Mouse (Mus musculus): ENCODE results near the gene Gramd1c.

Gramd1c gene

DNA sequence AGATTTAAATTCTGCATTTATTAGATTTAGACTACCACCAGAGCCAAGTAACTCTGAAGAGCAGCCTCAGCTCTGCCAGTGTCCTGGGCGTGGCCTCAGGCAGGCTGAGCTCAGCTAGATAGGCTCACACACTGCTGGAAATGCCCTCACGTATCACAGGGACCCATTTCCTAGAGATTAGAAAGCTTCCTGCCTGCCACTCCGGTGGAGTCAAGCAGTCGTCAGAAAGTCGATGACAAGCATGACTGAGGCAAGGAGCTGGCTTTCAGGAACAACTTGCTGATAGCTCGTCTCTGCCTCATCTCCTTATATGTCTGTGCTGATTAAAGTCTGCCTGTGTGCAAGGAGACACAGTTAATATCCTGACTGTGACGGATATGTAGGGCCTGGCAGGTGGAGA lies 44.8 kb downstream of the Gramd1c start:
- no peak for DNase-seq

DNA sequence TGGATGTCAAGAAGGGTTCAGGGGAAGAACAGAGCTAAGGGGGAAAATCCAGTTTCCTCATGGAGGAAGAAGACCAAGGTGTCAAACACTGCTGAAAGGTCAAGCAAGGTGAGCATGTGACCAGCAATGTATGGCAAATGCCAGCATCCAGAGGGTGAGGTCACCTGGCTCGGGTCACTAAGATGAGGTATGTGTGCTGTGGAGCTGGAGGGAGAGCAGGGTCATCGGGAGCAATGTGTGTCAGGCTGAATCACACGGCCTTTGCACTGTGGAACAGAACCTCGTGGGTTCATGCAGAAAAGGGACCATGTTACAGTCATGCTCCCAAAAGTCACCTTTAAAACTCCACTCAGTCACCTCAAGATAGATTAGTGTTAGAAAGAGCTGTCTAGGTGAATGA lies 45.4 kb downstream of the Gramd1c start:
- no peak for DNase-seq

DNA sequence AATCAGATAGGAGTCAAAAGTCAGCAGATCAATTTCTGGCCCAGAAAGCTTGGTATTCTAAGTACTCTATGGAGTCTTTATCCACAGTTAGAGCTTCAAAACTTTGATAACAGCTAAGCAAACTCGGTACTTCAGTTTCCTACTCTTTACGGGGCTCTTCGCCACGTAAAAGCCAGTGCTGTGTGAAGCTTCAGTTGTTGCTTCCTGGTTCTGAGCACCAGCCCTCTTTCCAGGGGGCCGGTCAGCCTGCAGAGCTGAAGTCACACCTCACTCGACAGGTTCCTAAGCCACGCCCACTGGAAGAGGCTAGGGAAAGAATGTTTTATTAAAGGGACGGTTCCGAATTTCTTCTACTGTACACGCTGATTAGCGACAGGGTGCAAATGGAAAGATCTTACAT lies 47.0 kb downstream of the Gramd1c start:
- no peak for DNase-seq

DNA sequence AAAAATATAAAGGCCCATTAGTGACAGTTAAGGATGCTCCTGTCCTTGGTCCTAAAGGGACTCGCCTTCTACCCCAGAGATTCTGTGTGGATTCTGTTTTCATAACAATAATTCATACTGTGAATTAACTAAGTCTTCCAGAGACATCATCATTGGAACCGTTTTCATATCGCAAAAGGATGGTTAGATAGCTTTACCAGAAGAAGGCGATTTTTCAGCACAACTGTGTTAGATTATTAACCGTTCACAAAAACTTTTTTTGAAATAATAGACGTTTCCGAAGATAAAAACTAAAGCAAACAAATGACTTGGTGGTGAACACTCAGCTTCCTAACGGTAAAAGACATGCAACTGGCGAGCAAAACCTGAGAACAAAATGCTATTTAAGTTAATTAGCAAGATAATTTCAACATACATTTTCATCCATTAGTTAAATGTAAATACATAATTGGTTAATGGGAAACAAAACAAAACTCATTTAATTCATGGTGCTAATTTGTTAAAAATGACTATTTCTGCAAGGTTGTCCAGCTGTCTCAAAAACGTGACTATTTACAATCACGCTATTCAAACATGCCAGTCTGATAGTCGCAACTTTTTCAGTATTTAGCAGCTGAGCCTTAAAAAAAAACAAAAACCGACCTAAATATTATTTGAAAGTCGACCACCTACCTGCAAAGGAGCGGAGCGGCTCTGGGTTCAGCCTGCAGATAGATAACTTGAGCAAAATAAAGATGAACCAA lies 47.6 kb downstream of the Gramd1c start:
- DNase-seq, result no peak

DNA sequence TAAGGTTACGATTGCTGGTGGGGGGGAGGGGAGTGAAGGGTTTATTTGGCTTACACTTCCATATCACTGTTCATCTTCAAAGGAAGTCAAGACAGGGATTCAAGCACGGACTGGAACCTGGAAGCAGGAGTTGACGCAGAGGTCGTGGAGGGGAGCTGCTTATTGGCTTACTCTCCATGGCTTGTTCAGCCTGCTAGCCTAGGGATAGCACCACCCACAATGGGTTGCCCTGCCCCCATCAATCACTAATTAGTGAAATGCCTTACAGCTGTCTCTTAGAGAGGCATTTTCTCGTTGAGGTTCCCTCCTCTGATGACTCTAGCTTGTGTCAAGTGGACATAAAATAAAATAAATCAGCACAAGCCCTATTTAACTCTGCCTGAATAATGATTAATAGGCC lies 52.1 kb downstream of the Gramd1c start:
- DNase-seq, result no peak

DNA sequence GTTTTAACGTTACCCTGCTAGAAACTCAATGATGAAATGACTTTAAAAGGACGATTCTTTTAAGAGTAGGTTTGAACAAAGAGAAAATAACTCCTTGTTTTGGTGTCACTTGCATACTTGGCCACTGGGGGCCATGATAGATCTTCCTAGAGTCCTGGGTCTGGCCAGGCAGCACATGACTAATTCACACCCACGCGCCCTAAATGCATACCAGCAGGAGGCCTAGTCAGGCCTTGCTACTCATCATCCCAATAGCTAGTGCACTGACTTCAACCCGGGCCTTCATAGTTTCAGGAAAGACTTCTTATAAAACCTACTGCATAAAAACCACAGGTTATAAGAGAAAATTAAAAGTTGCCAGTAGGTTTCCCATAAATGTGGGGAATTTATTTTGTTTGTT lies 61.1 kb downstream of the Gramd1c start:
- peak in 1 of 2 experiments; percentile 14 for DNase-seq

DNA sequence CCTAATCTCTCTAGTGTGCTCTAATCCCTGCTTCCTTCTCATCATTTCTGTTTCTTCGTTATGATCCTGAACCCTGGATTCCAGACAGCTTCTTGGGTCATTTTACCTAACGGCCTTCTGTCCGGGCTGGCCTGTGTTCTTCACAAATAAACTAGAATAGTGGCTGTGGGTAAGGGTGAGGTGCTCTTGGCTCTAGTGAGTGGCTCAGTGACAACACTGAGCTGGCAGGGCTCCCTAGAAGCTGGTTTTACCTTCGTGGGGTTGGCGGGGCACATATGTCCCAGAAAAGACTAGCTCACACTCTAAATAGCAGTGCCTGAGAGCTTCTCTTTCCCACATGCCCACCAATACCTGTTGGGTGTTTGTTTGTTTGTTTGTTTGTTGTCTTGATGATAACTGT lies 63.6 kb downstream of the Gramd1c start:
- peak; percentile 80 for DNase-seq

DNA sequence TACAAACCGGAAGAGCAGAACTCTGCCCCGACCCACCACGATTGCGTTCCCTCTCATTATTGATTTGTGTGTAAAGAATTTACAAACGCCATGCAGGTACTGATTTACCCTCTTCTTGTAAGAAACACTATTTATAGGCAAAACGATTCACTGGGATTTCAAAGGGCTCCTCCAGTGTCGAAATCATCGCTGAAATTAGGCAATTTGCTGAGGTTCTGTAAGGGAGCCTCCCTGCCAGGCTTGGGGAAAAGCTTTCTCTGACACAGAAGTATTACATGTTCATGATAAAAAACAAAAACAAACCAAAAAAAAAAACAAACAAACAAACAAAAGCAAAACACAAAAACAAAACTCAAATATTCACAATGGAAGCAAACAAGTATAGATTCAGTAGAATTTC lies 64.0 kb downstream of the Gramd1c start:
- DNase-seq, result no peak

DNA sequence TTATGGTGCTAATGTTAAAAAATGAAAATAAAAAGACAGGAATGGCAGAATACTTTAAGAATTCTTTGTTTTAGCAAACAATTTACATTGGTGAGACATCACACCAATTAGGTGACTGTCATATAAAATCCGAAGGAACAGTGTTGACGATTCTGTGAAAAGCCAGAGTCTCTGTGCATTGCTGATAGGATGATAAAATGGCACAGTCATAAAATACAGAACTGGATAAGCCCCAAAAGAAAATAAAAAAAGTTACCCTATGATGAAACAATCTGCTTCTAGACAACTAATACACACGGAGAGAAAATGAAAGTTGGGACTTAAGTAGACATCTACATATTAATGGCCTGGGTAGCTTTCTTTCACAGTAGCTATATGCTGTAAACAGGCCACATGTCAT lies 68.5 kb downstream of the Gramd1c start:
- DNase-seq, result no peak

DNA sequence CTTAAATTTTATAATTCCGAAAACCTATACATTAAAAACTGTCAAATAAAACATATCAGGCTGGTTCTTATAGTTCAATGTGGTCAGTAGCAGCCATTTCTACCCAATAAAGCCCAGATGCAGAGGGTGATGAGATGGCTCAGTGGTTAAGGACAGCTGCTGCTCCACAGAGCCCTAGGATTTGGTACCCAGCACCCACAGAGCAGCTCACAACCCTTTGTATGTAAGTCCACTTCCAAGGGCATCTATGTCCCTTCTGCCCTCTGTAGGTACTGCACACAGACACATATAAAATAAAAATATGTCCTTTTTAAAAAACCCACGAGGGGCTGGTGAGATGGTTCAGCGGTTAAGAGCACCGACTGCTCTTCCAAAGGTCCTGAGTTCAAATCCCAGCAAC lies 76.8 kb downstream of the Gramd1c start:
- no peak for DNase-seq

DNA sequence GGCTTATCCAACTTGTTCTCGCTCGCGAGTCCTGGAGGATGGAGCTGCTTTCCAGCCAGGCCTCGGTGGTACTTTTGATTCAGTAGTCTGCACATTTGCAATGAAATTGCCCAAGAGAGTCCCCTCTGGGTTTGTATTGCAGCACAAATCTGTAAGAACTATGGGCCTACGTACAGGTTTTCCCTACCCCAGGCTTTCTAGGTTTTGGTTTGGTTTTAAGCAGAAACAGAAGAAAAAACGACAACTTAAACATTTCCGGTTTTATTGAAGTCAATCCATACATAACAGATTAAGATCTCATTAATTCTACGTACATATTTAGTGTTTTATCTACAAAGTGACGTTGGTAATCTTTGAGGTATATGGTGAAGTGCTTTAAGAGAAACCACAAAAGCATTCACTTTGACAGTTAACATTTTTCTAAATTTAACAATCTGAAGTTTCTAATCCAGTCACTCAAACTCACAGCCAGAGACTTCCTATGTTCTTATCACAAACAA lies 83.0 kb downstream of the Gramd1c start:
- no peak for DNase-seq

DNA sequence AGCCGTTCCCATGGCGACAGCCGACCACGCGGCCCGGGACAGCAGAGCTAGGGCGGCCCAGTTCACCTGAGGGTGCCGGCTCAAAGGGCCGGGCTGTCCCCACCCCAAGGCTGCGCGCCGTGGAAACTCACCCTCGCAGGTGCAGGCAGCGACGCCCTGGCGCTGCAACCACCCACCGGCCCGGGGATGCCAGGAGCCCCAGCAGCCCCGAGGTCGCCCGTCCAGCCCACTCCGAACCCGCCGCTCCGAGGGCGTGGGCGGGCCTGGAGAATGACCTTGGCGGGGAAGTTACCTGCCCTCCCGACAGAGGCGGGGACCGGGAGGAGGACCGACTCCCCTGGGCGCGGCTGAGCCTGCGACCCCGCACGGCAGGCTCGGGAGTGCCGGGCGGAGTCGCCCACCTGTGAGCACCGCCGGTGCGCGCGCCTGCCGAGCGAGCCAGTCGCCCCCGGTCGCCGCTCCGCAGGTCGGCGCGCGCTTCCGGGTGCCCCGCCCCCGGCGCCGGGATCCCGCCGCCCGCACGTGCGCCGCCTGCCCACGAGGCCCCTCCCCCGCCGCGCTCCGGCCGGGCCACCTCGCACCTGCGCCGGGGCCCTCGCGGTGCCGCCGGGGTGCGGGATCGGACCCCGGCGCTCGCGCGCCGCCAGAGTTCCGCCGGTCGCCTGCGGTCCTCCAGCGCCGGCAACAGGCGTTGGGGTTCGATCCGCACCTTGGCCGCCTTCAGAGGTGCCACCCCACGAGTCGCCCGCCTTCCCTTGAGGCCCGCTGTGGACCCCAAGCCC lies 83.6 kb downstream of the Gramd1c start, which contains the start of gene Zdhhc23:
Gene Zdhhc23 (minus strand): TSS at position 464 of the 782 bp plus-strand sequence.
- DNase-seq, result peak; percentile 26 to 52

DNA sequence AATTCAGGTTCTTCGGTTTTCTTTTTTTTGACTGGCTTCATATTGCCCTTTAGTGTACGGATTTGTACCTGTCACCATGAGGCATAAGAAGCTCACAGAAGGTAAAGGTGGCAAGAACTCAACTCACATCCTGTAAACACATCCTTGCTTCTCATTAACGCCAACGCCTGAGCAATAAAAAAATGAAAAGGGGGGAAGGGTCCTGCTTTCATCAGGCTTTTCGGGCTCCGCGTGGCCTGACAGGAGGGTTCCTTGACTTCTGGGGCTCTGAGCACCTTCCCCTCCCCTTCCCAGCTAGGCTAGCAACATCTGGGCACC lies 84.2 kb downstream of the Gramd1c start:
- DNase-seq, result no peak

DNA sequence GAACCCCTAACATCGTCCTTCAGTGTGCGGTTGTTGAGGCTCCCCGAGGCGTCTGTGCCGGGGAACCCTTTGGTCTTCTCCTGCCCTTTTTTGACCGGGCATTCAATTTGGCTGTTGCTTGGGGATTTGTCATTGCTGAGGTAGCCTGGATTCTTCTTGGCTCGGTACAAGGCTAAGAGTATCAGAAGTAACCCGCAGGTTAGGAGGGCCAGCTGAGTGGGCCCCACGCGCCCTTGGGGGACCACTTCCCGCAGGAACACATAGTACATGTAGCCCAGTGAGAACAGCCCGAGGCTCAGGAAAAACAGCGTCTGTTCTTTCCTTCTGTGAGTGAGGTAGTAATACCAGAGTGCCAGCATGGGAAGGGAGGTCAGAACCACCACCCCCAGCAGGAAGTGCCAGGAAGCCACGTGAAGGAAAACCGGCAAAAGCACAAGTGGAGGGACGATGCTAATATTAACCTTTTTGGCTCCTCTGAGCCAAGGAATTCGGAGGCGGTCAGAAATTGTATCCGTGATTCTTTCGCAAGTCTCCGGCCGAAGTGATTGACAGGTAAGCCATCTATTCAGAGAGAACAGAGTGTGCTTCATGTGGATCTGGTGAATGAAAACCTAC lies 89.4 kb downstream of the Gramd1c start:
- DNase-seq, result no peak

DNA sequence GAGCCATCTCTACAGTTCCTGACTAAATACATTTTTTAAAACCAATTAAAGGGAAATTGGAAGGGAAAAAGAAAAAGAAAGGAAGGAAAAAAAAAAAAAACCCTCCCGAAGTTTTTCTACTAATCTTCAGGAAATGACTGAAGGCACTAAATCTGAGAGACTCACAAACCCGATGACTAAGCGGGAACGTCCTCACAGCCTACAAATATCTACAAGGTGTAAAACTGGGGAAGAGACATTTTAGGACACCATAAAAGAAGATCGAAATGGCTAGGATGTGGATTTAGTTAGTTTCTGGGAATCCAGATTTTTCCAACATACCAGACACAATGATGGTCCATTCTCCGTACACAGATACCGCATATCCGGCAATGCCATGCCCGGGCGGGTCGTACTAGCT lies 90.0 kb downstream of the Gramd1c start:
- no peak for DNase-seq

DNA sequence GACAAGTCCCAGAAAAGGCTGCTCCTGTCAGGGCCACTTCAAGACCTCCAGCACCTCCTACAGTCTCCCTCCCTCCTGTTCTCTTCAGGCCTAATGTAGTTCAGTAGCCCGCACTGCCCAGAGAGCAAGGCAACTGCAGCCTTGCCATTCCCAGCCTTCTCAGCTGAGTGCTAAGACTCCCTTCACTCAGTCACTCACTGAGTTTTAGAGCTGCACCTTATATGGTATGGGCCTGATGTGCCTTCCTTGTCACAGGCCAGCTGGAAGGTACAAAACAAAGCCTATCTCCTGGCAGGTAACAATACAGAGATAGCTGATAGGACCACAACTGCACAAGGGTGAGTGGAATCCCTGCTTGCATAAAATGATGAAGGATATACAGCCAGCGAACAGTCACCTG lies 90.8 kb downstream of the Gramd1c start:
- DNase-seq, result no peak

DNA sequence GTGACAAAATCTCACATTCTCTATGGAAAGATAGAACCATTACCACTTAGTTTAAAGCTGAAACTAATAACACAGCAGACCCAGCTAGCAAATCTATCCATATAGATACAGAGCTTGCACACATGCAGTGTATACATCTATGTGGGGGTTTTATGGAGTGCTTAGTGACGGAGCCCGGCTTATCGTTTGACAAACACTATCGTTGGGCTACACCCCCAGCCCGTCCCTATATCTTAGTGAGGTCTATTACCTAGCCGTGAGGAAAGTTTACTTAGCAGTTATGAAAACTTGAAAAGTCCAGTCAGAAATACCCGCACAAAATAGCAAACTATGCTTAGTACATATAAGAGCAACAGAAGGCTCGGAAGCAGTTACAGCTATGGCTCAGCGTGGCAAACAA lies 91.4 kb downstream of the Gramd1c start:
- DNase-seq, result no peak

DNA sequence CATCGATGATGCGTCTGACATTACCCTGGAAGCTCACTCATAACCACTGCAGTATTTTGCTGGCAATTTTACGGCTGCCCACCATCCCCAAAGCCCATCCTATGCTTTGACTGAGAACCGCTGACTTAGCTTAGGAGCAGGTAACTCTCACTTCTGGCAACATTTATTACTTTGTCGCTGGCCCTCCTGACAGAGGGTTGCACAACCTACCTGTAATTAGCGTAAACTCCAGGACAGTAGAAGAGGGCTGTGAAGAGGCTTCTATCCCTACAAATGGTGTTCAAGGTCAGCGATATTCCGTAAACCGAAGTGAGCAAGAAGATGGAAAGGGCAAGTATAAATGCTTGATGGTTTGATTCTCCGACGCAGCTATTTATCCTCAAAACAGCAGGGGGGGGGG lies 92.0 kb downstream of the Gramd1c start:
- no peak for DNase-seq

DNA sequence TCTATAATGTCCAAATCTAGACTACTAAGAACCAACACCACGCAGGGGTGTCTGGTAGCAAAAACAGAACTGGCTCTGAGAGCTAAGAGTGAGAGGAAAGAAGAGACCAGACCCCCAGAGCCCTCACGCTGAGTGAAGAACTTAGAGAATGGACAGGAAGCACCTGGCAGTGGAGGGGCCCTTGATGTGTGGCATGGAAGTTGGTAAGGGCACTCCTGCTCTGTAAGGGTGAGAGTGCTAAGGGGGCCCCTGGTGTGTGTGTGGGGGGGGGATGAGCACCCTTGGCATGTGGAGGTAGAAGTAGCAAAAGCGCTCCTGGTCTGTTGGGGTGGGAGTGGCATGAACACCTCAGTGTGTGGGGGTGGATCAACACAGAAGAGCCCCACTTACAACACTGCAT lies 92.7 kb downstream of the Gramd1c start:
- no peak for DNase-seq

DNA sequence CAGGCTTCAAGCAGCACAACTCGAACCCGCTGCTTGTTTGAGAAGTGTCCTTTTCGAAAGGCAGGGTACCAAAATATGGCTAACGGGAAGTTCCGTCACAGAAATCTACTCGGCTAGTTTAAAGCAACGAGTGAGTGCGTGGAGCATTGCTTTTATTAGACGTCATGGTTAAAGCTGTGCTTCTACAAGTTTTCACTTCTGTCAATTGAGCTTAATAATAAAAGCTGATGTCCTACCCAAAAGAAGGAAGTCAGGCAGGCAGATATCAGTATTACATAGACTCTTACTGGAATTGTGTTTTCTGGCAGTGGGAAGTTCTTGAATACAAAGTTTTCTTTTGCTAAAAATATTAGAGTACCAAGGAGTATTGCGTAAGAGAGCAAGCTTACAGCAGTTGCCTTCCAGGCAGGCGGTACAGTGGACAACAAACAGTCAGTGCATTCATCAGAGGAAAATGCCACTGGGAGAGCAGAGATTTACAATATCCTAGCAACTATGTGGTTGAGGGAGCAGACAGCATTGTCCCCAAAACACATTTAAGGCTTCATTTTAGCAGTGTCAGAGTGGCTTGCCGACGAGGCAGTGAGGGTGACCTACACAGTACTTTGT lies 97.3 kb downstream of the Gramd1c start:
- DNase-seq, result no peak

DNA sequence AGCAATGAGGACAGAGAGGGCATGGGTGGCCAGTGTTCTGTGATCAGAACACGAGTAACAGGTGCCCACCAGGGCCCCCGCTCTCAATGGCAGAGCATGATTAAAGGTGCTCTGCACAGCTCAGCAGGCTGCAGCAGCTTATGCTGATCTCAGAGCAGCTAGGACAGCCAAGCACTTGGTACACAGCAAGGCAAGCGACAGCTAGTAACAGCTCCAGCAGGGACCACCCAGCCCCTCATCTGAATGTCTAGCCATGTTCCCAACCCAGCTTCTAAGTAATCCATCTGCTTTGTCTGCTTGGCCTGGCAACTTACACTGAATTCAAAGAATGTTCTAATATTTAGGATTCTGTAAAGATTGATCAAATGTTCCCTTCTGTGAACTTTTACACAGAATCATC lies 99.4 kb downstream of the Gramd1c start:
- DNase-seq, result no peak

DNA sequence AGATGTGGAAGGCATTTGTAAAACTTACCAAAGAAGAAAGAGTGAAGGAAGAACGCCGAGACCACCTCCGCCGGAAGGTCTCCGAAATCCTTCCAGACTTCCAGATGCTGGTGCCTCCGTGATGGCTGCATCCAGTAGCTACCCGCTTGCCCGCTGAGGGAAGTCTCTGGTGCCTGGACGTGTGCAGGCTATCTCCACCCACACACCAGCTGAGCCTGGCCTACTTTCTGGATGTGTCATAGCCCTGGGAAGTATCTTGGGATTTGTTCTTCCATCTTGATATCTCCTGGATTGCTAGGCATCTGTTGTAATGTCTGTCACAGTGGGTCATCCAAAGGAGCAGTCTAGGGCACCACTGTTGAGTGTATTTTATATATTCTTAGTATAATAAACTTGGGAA lies 99.9 kb downstream of the Gramd1c start:
- no peak for DNase-seq

DNA sequence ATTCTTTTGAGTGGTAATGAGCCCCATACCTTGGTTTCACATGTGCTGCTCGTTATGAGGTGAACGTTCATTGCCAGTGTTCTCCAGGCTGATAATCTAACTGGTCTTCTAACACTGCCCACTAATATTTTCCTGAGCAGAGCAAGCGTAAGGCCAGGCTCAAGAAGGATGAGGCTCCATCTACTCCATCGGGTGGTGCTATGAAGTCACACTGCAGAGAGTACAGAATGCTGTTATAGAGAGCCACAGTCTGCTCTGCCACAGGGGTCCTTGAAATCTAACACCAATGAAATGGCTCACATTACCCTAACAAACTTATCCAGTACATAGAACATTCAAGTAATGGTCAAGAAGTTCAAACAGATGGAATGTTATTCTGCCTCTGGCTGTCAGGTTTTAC lies 105.1 kb downstream of the Gramd1c start:
- no peak for DNase-seq

DNA sequence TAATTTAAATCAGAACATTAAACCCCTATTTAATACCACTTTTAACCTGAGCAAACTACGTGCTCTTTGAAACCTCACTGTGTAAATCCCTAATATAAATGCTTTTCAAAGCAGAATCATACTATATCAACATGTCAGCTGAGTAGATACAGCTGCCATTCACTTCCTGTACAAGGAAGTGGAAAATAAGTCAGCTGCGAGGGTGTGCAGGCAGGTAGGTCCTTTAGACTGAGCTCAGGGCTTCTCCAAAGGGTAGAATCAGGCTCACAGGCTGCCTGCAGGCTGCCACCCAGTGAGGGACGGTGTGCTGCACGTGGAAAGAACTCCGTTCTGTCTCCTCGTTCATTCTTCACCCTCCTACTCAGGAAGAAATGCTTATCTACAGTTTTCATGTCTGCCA lies 108.2 kb downstream of the Gramd1c start:
- DNase-seq, result no peak

All from cerebellum, postnatal 14 days (tissue).